Mouse (Mus musculus): ENCODE measurements around the gene Ccpg1. TPM values are rescaled to one million over a fixed set of nuclear protein-coding genes. Genes with fewer than 3 reads are reported as not detected.
A peak's percentile ranks its signal among the peaks of the same experiment; 100 is the strongest.

The Ccpg1 gene
- polyA plus RNA-seq, 1 experiment from 2014 or later = 38.3 TPM

- Histone ChIP-seq H3K36me3 (ENCODE audit: control insufficient read depth, insufficient read depth, low read length) (peaks cover 61% of the 10 kb centered on the region), H3K4me2 (ENCODE audit: low read depth, low read length) (no peak overlapping the region)
- ATAC-seq (ENCODE audit: low read depth) = no peak
Observed at GRCm38 (mm10) chr9:73020566-73021097, 35.4 kb downstream of the Ccpg1 start.

GRCm38 (mm10) chr9:73025818-73026636 is 40.8 kb downstream of the Ccpg1 start:
- Histone ChIP-seq H3K4me3 (ENCODE audit: low read depth, low read length) (no peak overlapping the region; the same call in 1 of the 2 replicates), H3K9ac (ENCODE audit: low read depth, low read length) (peak overlapping the region; percentile 35; the same call in 1 of the 2 replicates), H3K9me3 (ENCODE audit: control insufficient read depth, low read length) (no peaks in the 10 kb centered on the region), H3K4me2 (ENCODE audit: low read depth, low read length) (peak overlapping the region; percentile 29), H3K4me1 (ENCODE audit: control insufficient read depth, insufficient read depth, low read length) (no peaks in the 10 kb centered on the region), H3K36me3 (ENCODE audit: control insufficient read depth, insufficient read depth, low read length) (peaks cover 30% of the 10 kb centered on the region; the same call in 1 of the 2 replicates), H3K27ac (replicated peaks; ENCODE audit: low read depth, low read length) (no peak overlapping the region), H3K27me3 (replicated peaks; ENCODE audit: control insufficient read depth, insufficient read depth, low read length) (no peaks in the 10 kb centered on the region)
- DNase-seq (ENCODE audit: low spot score) = no peak
- 31% methylated on average over 16 of the region's 17 CpGs for WGBS
- ATAC-seq (ENCODE audit: low read depth) = peak; percentile 22; the same call in 1 of the 2 replicates

More at GRCm38 (mm10) chr9:73020566-73021097, 35.4 kb downstream of the Ccpg1 start:
- Histone ChIP-seq H3K9me3 (ENCODE audit: control insufficient read depth, low read length) (no peaks in the 10 kb centered on the region), H3K4me3 (ENCODE audit: low read depth, low read length) (no peak overlapping the region), H3K4me1 (ENCODE audit: control insufficient read depth, insufficient read depth, low read length) (no peaks in the 10 kb centered on the region), H3K27ac (replicated peaks; ENCODE audit: low read depth, low read length) (no peak overlapping the region), H3K27me3 (replicated peaks; ENCODE audit: control insufficient read depth, insufficient read depth, low read length) (no peaks in the 10 kb centered on the region), H3K9ac (ENCODE audit: low read depth, low read length) (no peak overlapping the region)
- no peak for DNase-seq (ENCODE audit: low spot score)
- 97% methylated on average over 5 of the region's 5 CpGs for WGBS

GRCm38 (mm10) chr9:73030443-73030842 is 45.2 kb downstream of the Ccpg1 start:
- ATAC-seq (ENCODE audit: low read depth) (no peak), DNase-seq (ENCODE audit: low spot score) (no peak)
- Histone ChIP-seq H3K4me2 (ENCODE audit: low read depth, low read length) (no peak overlapping the region), H3K4me1 (ENCODE audit: control insufficient read depth, insufficient read depth, low read length) (no peaks in the 10 kb centered on the region), H3K27ac (replicated peaks; ENCODE audit: low read depth, low read length) (no peak overlapping the region), H3K36me3 (ENCODE audit: control insufficient read depth, insufficient read depth, low read length) (peaks cover 49% of the 10 kb centered on the region), H3K27me3 (replicated peaks; ENCODE audit: control insufficient read depth, insufficient read depth, low read length) (no peaks in the 10 kb centered on the region), H3K4me3 (ENCODE audit: low read depth, low read length) (no peak overlapping the region), H3K9me3 (ENCODE audit: control insufficient read depth, low read length) (no peaks in the 10 kb centered on the region), H3K9ac (ENCODE audit: low read depth, low read length) (no peak overlapping the region)
- 94% methylated on average over 1 of the region's 1 CpGs for WGBS

- Histone ChIP-seq H3K9me3 (ENCODE audit: control insufficient read depth, low read length) (no peaks in the 10 kb centered on the region), H3K27me3 (replicated peaks; ENCODE audit: control insufficient read depth, insufficient read depth, low read length) (no peaks in the 10 kb centered on the region), H3K4me2 (ENCODE audit: low read depth, low read length) (no peak overlapping the region), H3K9ac (ENCODE audit: low read depth, low read length) (no peak overlapping the region), H3K4me3 (ENCODE audit: low read depth, low read length) (no peak overlapping the region), H3K4me1 (ENCODE audit: control insufficient read depth, insufficient read depth, low read length) (no peaks in the 10 kb centered on the region), H3K36me3 (ENCODE audit: control insufficient read depth, insufficient read depth, low read length) (peaks cover 54% of the 10 kb centered on the region), H3K27ac (replicated peaks; ENCODE audit: low read depth, low read length) (no peak overlapping the region)
- ATAC-seq (ENCODE audit: low read depth) (no peak), DNase-seq (ENCODE audit: low spot score) (no peak)
- 70% methylated on average over 4 of the region's 4 CpGs for WGBS
Observed at GRCm38 (mm10) chr9:73031421-73031820, 46.2 kb downstream of the Ccpg1 start.

- H3K27ac ChIP-seq (replicated peaks; ENCODE audit: low read depth, low read length) = no peak overlapping the region
- no peak overlapping the region for H3K4me3 ChIP-seq (ENCODE audit: low read depth, low read length)
- ATAC-seq (ENCODE audit: low read depth) (no peak), DNase-seq (ENCODE audit: low spot score) (no peak)
- H3K4me2 ChIP-seq (ENCODE audit: low read depth, low read length) = no peak overlapping the region
- no peak overlapping the region for H3K9ac ChIP-seq (ENCODE audit: low read depth, low read length)
- no peaks in the 10 kb centered on the region for H3K9me3 ChIP-seq (ENCODE audit: control insufficient read depth, low read length)
- WGBS = 93% methylated on average over 1 of the region's 1 CpGs
- H3K4me1 ChIP-seq (ENCODE audit: control insufficient read depth, insufficient read depth, low read length) = no peaks in the 10 kb centered on the region
- H3K27me3 ChIP-seq (replicated peaks; ENCODE audit: control insufficient read depth, insufficient read depth, low read length) = no peaks in the 10 kb centered on the region
- peaks cover 54% of the 10 kb centered on the region for H3K36me3 ChIP-seq (ENCODE audit: control insufficient read depth, insufficient read depth, low read length)
Observed at GRCm38 (mm10) chr9:73033406-73033805, 48.2 kb downstream of the Ccpg1 start.

GRCm38 (mm10) chr9:73039222-73039945 is 54.2 kb downstream of the Ccpg1 start:
- Histone ChIP-seq H3K9me3 (ENCODE audit: control insufficient read depth, low read length) (no peaks in the 10 kb centered on the region), H3K4me1 (ENCODE audit: control insufficient read depth, insufficient read depth, low read length) (peaks cover 13% of the 10 kb centered on the region), H3K4me3 (ENCODE audit: low read depth, low read length) (peak overlapping the region; percentile 87), H3K4me2 (ENCODE audit: low read depth, low read length) (peak overlapping the region; percentile 91), H3K9ac (ENCODE audit: low read depth, low read length) (peak overlapping the region; percentile 85), H3K27me3 (replicated peaks; ENCODE audit: control insufficient read depth, insufficient read depth, low read length) (no peaks in the 10 kb centered on the region), H3K27ac (replicated peaks; ENCODE audit: low read depth, low read length) (peak overlapping the region; percentile 85), H3K36me3 (ENCODE audit: control insufficient read depth, insufficient read depth, low read length) (peaks cover 14% of the 10 kb centered on the region; the same call in 1 of the 2 replicates)
- DNase-seq (ENCODE audit: low spot score) = peak; percentile 95
- ATAC-seq (ENCODE audit: low read depth) = peak; percentile 89
- WGBS = under 1% methylated on average over 49 of the region's 49 CpGs

- Histone ChIP-seq H3K27me3 (replicated peaks; ENCODE audit: control insufficient read depth, insufficient read depth, low read length) (no peaks in the 10 kb centered on the region), H3K27ac (replicated peaks; ENCODE audit: low read depth, low read length) (peak within 1 kb of the TSS; percentile 85), H3K9me3 (ENCODE audit: control insufficient read depth, low read length) (no peaks in the 10 kb centered on the region), H3K36me3 (ENCODE audit: control insufficient read depth, insufficient read depth, low read length) (peaks cover 9% of the 10 kb centered on the region; the same call in 1 of the 2 replicates), H3K4me3 (ENCODE audit: low read depth, low read length) (peak within 1 kb of the TSS; percentile 87), H3K9ac (ENCODE audit: low read depth, low read length) (peak within 1 kb of the TSS; percentile 85), H3K4me2 (ENCODE audit: low read depth, low read length) (peak within 1 kb of the TSS; percentile 91), H3K4me1 (ENCODE audit: control insufficient read depth, insufficient read depth, low read length) (peaks cover 13% of the 10 kb centered on the region)
- no peak for ATAC-seq (ENCODE audit: low read depth)
- 28% methylated on average over 6 of the region's 6 CpGs for WGBS
- no peak for DNase-seq (ENCODE audit: low spot score)
Observed at GRCm38 (mm10) chr9:73040080-73040479, 54.9 kb downstream of the Ccpg1 start, which contains the start of gene Pigb. Pigb (minus strand) TSS chr9:73040378.
